Mouse (Mus musculus): ENCODE data around the gene Six2. TPM values are rescaled to one million over a fixed set of nuclear protein-coding genes. Genes with fewer than 3 reads are reported as not detected.
"Not testable (repeated sequence)": the region's sequence is repeated elsewhere in the genome, so short reads cannot be mapped to it uniquely, and the experiment has no call there.

Six2 gene
- total RNA-seq, 2 experiments from 2014 or later = 0.49 to 0.72 TPM

- peak in 1 of 2 experiments; percentile 35 for DNase-seq (ENCODE audit: low spot score in 2 of 2)
- intact Hi-C loops (cut with DNase I) = loop anchor here (5.0 kb wide), 1 partner anchor 105 kb away; no protein-coding TSS in a partner anchor
Observed at GRCm38 (mm10) chr17:85691701-85692536, 3.8 kb upstream of the Six2 start.

DNA sequence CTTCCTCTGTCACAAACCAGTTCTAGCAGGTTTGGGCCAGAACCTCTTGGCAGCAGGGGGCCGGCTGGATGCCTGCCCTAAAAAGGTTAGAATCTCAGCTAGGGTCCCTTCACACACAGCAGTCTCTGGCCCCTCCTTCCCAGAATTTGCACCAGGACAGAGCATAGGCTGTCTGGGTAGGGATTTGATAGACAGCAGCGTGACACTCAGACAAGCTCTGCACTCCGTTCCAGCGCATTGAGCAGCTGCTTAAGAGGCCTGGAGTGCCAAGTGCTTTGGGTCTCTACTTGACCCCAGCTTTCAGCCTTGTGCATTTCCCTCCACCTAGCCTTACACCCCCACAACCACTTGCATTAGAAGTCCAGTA is 2.9 kb upstream of the Six2 start:
- DNase-seq (ENCODE audit: low spot score in 2 of 2) = no peak
- intact Hi-C loops (cut with DNase I) = loop anchor here (5.0 kb wide), 1 partner anchor 106 kb away; no protein-coding TSS in a partner anchor

DNA sequence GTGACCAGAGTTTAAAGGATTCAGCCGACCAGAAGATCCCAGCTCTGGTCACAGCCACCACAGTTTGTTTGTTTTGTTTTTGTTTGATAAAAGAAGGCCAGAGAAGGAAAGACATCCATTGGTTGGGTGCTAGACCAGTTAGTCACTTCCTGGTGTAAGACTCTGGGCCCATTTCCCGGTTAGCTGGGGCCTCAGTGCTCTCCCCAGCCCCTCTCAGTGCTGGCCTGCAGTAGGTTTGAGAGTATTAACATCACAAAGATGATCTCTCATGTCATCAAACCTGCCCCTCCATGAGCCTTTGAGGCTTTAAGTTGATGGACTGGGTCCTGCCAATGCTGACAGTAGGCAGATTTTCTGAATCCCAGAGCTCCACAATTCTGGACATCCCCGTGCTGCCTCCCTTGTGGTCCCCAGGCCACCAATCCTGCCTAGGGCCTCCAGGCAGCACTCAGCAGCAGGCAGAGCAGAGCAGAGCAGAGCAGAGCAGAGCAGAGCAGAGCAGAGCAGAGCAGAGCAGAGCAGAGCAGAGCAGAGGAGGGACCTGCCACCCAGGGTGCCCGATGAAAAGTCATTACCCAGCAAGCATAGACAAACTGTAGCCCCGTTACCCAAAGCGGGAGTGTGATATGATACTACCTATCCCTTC is 2.4 kb upstream of the Six2 start:
- intact Hi-C loops (cut with DNase I) = loop anchor here (5.0 kb wide), 1 partner anchor 107 kb away; no protein-coding TSS in a partner anchor

DNA sequence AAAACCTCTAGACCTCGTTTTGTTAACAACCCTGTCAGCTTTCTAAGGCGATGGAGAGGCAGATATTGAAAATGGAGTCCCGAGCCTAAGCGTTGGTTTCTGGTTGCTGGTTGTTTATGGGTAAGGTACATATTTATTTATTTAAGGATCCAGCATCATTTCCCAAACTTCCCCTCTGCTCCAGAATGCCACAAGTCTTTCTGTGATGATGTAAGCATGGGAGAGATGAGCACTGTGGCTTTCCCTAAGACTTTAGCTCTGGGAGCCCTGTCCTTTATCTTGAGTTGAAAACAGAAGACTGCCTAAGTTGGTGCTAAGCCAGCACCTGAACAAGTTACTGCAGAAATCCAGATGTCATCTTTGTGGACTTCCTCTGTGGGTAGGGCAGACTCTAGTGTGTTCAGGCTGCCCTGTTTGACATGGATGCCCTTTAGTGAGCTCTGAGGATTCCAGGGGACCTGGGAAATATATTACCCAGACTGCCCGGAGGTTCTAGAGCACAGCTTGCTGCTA is 1.8 kb upstream of the Six2 start:
- intact Hi-C loops (cut with DNase I) = loop anchor here (5.0 to 10.0 kb wide), 2 partner anchors 107 to 205 kb away; no protein-coding TSS in a partner anchor
- no peak for DNase-seq (ENCODE audit: low spot score in 2 of 2)

More for the DNA sequence above, 2.4 kb upstream of the Six2 start:
- DNase-seq (ENCODE audit: low spot score in 2 of 2) = no peak

- intact Hi-C loops (cut with DNase I) = loop anchor here (10.0 kb wide), 1 partner anchor 204 kb away; no protein-coding TSS in a partner anchor
- no peak for DNase-seq (ENCODE audit: low spot score in 2 of 2)
Observed at GRCm38 (mm10) chr17:85688911-85689806, 1.1 kb upstream of the Six2 start.

GRCm38 (mm10) chr17:85687421-85688235 is 446 bp downstream of the Six2 start:
- DNase-seq (ENCODE audit: low spot score in 2 of 2) = peak in 1 of 2 experiments; percentile 19
- intact Hi-C loops (cut with DNase I) = loop anchor here (10.0 kb wide), 1 partner anchor 203 kb away; no protein-coding TSS in a partner anchor

GRCm38 (mm10) chr17:85686476-85687420 is 1.3 kb downstream of the Six2 start:
- intact Hi-C loops (cut with DNase I) = loop anchor here (10.0 kb wide), 1 partner anchor 202 kb away; no protein-coding TSS in a partner anchor
- DNase-seq (ENCODE audit: low spot score in 2 of 2) = no peak

GRCm38 (mm10) chr17:85685689-85686281 is 2.3 kb downstream of the Six2 start:
- intact Hi-C loops (cut with DNase I) = loop anchor here (10.0 kb wide), 1 partner anchor 201 kb away; no protein-coding TSS in a partner anchor

DNA sequence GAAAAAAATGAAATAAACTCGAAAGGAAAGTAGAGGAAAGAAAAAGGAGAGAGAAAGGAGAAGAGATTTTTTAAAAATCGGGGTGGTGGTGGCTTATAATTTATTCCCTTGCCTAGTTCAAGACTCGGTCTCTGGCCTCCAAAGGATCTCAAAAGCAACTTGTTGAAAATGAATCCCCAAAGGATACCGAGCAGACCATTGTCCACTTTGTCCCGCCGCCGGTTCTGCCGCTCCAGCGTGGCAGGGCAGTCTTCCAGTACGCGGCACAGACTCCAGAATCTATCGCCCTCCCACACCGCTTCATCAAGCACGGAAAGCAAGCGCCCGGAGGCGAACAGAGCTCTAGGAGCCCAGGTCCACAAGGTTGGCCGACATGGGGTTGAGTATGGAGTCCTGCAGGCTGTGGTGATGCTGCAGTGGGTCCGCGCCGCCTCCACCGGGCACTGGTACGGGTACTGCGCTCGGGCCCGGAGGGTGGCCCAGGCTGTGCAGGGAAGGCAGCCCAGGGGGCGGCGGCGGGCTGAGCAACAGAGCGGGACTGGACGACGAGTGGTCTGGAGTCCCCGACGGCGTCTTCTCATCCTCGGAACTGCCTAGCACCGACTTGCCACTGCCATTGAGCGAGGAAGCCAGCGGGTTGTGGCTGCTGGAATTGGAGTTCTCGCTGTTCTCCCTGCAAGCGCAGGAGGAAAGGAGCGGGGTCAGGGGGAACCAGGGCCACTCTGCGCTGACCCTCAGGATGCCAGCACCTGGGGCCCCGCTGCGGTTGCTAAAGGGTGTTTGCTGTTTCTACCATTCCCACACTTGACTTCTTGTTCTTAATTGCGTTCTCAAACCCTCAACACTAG is 3.0 kb downstream of the Six2 start:
- no peak for DNase-seq (ENCODE audit: low spot score in 2 of 2)
- intact Hi-C loops (cut with DNase I) = loop anchor here (5.0 to 10.0 kb wide), 2 partner anchors 58 to 200 kb away; no protein-coding TSS in a partner anchor

More at GRCm38 (mm10) chr17:85685689-85686281, 2.3 kb downstream of the Six2 start:
- DNase-seq (ENCODE audit: low spot score in 2 of 2) = no peak

DNA sequence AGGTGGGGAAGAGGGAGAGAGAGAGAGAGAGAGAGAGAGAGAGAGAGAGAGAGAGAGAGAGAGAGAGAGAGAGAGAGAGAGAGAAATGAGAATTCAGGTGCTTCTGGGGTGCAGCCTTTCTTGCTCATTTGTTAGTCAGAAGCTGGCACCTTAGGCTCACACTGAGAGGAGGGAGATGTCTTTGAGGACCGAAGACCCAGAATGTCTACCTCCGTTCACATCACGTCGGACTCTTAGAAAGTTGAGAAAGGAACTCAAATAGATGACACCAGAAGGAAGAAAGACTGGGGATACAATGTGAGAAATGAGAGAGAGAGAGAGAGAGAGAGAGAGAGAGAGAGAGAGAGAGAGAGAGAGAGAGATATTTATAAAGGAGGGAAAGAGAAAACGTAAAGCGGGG is 3.6 kb downstream of the Six2 start:
- not testable (repeated sequence) for DNase-seq (ENCODE audit: low spot score in 2 of 2)
- intact Hi-C loops (cut with DNase I) = loop anchor here (5.0 to 10.0 kb wide), 2 partner anchors 57 to 200 kb away; no protein-coding TSS in a partner anchor

GRCm38 (mm10) chr17:85683984-85684307 is 4.1 kb downstream of the Six2 start:
- intact Hi-C loops (cut with DNase I) = loop anchor here (5.0 to 10.0 kb wide), 2 partner anchors 57 to 199 kb away; no protein-coding TSS in a partner anchor
- no peak for DNase-seq (ENCODE audit: low spot score in 2 of 2)

GRCm38 (mm10) chr17:85683111-85683983 is 4.7 kb downstream of the Six2 start:
- DNase-seq (ENCODE audit: low spot score in 2 of 2) = no peak
- intact Hi-C loops (cut with DNase I) = loop anchor here (5.0 to 10.0 kb wide), 2 partner anchors 56 to 199 kb away; no protein-coding TSS in a partner anchor

GRCm38 (mm10) chr17:85682181-85682710 is 5.8 kb downstream of the Six2 start:
- no peak for DNase-seq (ENCODE audit: low spot score in 2 of 2)
- intact Hi-C loops (cut with DNase I) = loop anchor here (5.0 to 10.0 kb wide), 2 partner anchors 55 to 197 kb away; no protein-coding TSS in a partner anchor

- no peak for DNase-seq (ENCODE audit: low spot score in 2 of 2)
- intact Hi-C loops (cut with DNase I) = loop anchor here (5.0 to 10.0 kb wide), 2 partner anchors 54 to 197 kb away; no protein-coding TSS in a partner anchor
Observed at GRCm38 (mm10) chr17:85681741-85682140, 6.3 kb downstream of the Six2 start.

Measured in left cerebral cortex, postnatal 36 days (tissue).